Mouse (Mus musculus) frontal cortex, postnatal 10 days (tissue): ENCODE measurements around the gene Dtx3.
"Not testable (repeated sequence)": the region's sequence is repeated elsewhere in the genome, so short reads cannot be mapped to it uniquely, and the experiment has no call there.

Experiments used
- DNase-seq, 2 experiments: peaks; one replicate each; pipeline ENCODE4 v3.0.0; 2022; ENCODE audit warnings: low spot score in 2 of 2, mixed read lengths in 1 of 2

Gene Dtx3

GRCm38 (mm10) chr10:127204589-127204988, 9.1 kb upstream of the Dtx3 start:
- DNase-seq, result no peak

GRCm38 (mm10) chr10:127203106-127203505, 7.6 kb upstream of the Dtx3 start:
- DNase-seq, result no peak

- no peak for DNase-seq
Measured at GRCm38 (mm10) chr10:127200279-127200678, 4.8 kb upstream of the Dtx3 start.

DNA sequence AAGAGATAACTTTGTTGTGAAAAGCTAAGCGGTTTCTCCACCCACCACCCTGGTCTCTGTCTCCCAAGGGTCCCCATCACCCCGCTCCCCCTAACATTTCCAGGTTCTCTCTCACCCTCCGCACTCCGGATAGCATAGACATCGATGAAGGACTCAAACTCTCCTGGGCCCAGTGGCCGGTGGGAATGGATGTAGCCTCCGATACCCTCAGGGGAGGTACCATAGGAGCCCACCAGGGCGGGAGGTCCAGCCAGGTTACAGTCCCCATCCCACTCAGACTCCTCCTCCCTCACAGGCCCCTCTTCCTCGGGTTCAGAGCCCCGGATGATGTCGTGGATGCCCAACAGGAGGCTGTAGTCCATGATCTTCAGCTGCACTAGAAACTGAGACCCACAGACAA, 3.9 kb upstream of the Dtx3 start:
- no peak for DNase-seq

DNA sequence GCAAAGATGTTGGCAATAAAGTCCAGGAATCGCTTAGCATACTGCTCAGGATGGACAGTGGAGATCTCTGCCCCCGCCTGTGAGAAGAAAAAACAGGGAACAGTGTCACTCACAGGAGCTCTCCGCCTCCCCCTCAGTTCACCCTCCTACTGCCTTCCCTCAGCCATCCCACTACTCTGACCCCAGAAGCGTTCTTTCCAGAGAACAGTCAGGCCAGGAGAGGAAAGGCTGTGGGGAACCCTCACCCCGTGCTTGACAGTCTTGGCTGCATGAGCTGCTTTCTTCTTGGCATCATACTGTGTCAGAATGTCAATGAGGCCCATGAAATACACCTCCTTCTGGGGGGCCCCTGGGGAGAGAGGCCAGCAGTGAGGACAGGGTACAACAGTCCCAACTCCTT, 3.5 kb upstream of the Dtx3 start:
- no peak for DNase-seq

DNA sequence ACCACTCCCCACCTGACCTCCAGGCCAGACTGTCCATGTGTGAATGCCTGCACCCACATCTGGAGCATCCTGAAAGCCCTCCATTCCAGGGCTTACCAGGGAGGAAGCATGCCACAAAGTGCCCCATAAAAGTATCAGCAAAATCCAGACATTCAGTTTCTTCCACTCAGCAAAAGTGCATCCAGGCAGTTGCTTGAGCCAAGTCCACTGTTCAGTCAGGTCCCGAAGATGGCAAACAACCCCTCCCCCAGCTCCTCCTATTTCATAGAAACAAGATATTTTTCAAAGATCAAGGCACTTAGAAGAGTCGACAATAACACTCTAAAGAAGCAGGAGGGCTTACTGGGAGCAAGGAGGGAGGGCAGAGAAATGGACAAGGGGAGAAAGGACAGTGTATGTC, 3.0 kb upstream of the Dtx3 start:
- no peak for DNase-seq

DNA sequence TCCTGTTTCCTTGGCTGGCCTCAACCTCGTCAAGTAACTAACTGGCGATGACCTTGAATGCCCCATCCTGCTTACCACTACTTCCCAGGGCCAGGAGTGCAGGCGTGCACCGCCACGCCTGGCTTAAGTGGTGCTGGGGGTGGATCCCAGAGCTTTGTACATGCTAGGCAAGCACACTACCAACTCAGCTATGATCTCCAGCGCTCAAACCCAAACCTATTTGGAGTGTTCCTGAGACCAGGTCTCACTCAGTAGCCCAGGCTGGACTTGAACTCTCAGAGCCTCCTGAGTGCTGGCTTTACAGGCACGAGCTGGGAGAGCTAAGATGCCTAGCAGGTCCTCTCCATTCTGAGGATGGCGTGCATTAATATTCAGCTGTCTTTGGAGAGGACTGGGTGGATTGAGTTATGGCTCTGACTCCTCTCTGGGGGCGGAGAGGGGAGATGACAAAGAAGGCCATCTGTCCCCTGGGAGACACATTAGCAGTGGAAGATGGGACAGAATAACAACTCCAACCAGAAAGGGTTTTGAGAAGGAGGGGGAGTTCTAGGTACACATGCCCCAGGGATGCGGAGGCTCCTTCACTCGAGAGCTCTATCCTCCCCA, 2.1 kb upstream of the Dtx3 start:
- no peak for DNase-seq

GRCm38 (mm10) chr10:127197104-127197503, 1.6 kb upstream of the Dtx3 start:
- DNase-seq, result no peak

DNA sequence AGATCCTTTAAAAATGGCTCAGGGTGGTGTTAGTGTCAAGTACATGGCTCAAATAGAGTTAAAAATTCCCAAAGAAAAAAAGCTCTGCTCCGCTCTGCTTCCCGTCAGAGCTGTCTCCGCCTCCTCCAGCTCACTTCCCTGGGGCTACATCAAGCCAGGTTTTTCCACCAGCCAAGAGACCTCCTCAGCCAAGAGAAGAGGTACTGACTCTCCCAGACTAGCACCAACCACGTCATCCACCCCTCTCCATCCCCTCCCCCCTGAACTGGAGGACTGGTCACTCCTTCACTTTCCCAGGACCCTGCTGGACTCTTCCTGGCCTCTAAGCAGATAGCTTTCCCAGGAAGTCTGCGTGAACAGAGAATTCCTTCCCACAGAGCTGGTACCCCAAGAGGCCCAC, 864 bp upstream of the Dtx3 start:
- DNase-seq, result peak; percentile 60 to 67

DNA sequence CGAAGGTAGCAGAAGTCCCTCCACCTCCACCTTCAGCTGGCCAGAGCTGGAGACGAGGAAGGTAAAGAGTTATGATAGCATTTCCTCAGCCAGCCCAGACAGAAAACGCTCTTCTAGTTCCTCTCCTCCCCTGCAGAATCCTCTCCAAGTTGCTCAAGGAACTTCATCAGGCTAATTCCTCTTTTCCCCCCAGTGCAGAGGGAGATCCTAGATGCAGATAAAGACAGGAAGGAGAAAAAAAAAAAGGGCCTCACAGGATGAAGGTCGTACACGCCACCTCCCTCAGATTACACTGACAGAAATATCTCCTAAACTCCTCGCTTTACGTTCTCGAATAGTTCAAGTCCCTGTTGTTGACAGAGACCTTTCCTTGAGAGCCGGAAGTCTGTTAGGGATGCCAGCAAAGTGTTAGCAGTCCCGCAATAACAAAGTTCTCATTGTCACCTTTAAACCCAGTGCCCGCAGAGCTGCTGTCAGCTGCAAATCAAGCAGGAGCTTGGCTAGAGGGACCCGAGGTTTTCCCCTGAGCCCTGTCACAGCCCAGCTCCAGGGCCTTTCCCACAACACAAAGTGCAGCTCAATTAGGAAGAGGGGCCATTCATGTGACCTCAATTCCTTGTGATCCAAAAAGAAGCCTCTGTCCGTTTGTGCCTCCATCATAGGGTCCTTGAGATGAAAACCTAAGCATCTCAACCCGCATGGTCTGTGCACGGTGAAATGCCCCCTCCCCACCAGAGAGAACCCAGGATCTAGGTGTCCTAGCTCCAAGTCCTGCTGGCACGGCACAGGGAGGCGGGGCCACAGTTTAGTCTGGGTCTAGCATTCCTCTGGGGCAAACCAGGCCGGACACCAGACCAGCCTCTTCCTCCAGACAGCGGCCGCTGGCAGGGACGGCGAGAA, 850 bp downstream of the Dtx3 start:
- no peak for DNase-seq

DNA sequence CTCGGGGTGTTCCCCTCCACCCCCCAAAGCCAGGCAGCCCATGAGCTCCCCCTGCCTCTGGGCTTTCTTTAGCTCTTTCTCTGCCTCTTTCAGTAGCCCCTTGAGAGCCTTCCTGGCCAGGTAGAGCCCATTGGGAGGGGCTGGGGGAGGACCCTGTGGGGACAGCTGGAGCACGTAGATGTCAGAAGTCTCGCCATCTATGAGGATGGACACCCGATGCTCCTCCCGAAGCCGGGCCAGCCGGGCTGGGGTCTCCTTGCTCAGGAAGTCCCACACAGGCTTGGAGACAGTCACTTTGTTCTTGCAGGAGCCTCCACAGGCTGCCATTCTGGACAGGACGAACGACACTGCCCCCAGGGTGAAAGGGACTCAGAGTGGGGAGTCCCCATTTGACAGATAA, 2.5 kb downstream of the Dtx3 start:
- no peak for DNase-seq

- not testable (repeated sequence) for DNase-seq
Measured at GRCm38 (mm10) chr10:127192057-127192328, 3.5 kb downstream of the Dtx3 start.

GRCm38 (mm10) chr10:127191191-127192056, 4.1 kb downstream of the Dtx3 start:
- no peak for DNase-seq

GRCm38 (mm10) chr10:127190398-127191190, 4.9 kb downstream of the Dtx3 start:
- no peak for DNase-seq

DNA sequence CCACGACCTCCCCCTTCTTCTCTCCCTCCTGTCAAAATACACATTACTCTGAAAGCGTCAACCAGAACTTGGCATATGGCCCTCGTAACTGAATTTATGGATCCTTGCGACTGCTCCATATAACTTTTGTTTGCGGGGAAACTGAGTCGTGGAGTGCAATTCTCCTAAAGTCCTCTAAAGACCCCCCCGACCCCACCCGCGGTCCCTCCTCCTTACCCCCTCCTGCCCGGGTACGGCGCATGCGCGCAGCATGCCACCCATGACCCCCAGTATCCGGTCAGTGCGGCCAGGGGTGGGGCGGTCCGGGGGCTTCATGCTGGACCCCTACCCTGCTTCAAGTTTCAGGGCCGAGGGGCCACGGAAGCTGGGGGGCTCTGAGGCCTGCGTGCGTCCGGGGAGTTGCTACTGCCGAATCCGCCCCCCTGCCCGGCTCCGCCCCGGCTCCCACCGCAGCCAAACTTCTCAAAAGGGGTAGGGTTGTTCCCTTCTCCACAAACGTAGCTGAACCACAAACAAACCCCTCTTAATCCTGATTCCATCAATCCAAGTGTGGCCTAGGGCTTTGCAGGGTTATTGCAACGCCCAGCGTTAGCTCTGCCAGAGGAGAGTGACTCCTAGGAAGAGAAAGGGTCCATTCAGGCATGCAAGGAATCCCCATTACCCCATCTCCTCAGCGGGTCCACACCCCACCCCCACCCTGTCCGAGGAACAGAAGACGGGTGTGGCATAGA, 5.7 kb downstream of the Dtx3 start, which contains the start of gene Arhgef25:
Arhgef25 (minus strand) TSS at position 433 of the 731 bp plus-strand sequence.
- DNase-seq, result no peak

- no peak for DNase-seq
Measured at GRCm38 (mm10) chr10:127189116-127189650, 6.3 kb downstream of the Dtx3 start.

GRCm38 (mm10) chr10:127188465-127189115, 6.9 kb downstream of the Dtx3 start:
- DNase-seq, result peak in 1 of 2 experiments; percentile 54

DNA sequence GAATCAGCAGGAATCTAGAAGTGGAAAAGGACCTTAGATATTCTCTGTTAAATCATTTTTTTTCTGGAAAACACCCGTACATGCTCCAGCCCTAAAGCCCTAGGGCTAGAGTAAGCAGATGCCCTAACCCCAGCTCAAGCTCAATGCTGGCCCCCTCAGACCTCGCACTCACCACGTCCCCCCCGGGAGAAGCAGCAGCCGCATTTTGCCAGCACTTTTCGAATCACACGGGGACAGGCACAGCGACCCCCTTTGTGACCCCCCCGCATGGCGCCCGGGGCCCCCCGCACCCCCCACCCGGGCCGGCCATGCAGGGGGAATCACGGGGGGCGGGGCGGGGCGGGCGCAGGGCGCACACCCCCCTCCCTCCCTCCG, 7.5 kb downstream of the Dtx3 start:
- no peak for DNase-seq

DNA sequence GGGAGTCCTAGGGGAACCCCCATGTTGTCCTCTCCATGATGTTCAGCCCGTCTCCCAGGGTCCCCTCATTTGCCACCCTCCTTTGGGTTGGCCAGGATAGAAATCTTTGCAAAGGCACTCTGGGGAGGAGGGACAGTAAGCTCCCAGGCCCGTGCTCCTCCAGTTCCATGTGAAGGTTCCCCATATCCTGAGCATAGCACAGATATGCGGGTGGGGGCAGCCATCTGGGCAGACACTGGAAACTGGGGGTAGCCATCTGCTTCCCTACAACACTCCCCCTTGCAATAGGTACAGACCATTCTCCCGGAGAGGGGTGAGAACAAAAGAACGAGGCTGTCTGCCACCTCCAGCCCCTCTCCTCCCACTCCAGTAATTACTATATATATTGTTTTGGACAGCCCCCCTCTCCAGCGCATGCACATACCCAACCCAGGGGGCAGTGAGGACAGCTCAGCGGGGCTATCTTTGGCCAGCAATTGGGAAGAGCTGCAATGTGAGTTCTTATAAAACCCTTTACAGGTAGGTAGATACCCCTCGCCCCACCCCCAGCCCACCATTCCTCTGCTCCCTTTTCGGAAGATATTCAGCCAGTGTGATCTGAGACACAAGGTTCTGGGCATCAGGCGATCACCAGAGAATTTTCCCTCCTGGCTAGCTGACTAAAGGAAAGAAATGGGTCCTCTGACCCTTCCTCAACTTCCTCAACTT, 8.0 kb downstream of the Dtx3 start:
- no peak for DNase-seq

GRCm38 (mm10) chr10:127186451-127186850, 9.1 kb downstream of the Dtx3 start:
- DNase-seq, result no peak
